Mouse (Mus musculus) E14TG2a.4 (cell line): ENCODE data around the gene Fndc7.

Experiments
- CTCF ChIP-seq: conservative IDR thresholded peaks from 2 replicates; pipeline ENCODE4 v1.5.1; 2014; ENCODE audit warnings: low read length
- NANOG ChIP-seq: IDR thresholded peaks from 2 replicates; pipeline ENCODE4 v1.6.1; 2014; ENCODE audit warnings: borderline replicate concordance, low read length, mixed read lengths
- POU5F1 ChIP-seq: IDR thresholded peaks from 2 replicates; pipeline ENCODE4 v1.6.1; 2014; ENCODE audit warnings: low read length, borderline replicate concordance

GRCm38 (mm10) chr3:108886934-108887617, 2.7 kb downstream of the Fndc7 start:
- TF ChIP-seq CTCF (no peak), NANOG (no peak), POU5F1 (no peak)
